Mouse (Mus musculus) stomach, postnatal 0 days (tissue): ENCODE data around the gene Arhgap24. TPM values are rescaled to one million over a fixed set of nuclear protein-coding genes. Genes with fewer than 3 reads are reported as not detected.

ENCODE experiments used
- ATAC-seq: fragments of 200-750 bp; cut with Nextera tagmentation; 2 replicates; pipeline ENCODE4 v1.8.0; 2017; ENCODE audit not compliant: low FRiP score, low TSS enrichment
- DNase-seq: peaks from one replicate; pipeline ENCODE4 v3.0.0-alpha.2; 2016; ENCODE audit warnings: low spot score
- H3K27ac ChIP-seq: fragments of 300-500 bp; sonication (generic); replicated peaks from 2 replicates; pipeline ENCODE4 v1.5.1; 2014; ENCODE audit warnings: mild to moderate bottlenecking, control low read depth
- H3K27me3 ChIP-seq: fragments of 300-500 bp; sonication (generic); 2 replicates; pipeline ENCODE4 v1.6.1; 2014; ENCODE audit warnings: low read length; ENCODE audit not compliant: control insufficient read depth, insufficient read depth
- H3K36me3 ChIP-seq: fragments of 300-500 bp; sonication (generic); 2 replicates; pipeline ENCODE4 v1.6.1; 2014; ENCODE audit warnings: low read length, mixed read lengths; ENCODE audit not compliant: control insufficient read depth, insufficient read depth
- H3K4me1 ChIP-seq: fragments of 300-500 bp; sonication (generic); replicated peaks from 2 replicates; pipeline ENCODE4 v1.6.1; 2014; ENCODE audit warnings: antibody characterized with exemption; ENCODE audit not compliant: control insufficient read depth, insufficient read depth
- H3K4me2 ChIP-seq: fragments of 300-500 bp; sonication (generic); replicated peaks from 2 replicates; pipeline ENCODE4 v1.6.1; 2014; ENCODE audit warnings: low read depth, mild to moderate bottlenecking, control low read depth, moderate library complexity
- H3K4me3 ChIP-seq: fragments of 300-500 bp; sonication (generic); 2 replicates; pipeline ENCODE4 v1.5.1; 2014; ENCODE audit warnings: low read depth, low read length, control low read depth
- H3K9ac ChIP-seq: fragments of 300-500 bp; sonication (generic); 2 replicates; pipeline ENCODE4 v1.6.1; 2014; ENCODE audit warnings: mild to moderate bottlenecking, low read length, control low read depth, mixed read lengths
- H3K9me3 ChIP-seq: fragments of 300-500 bp; sonication (generic); 2 replicates; pipeline ENCODE4 v1.6.1; 2016; ENCODE audit warnings: low read length; ENCODE audit not compliant: control insufficient read depth
- CTCF ChIP-seq: IDR thresholded peaks from 2 replicates; pipeline ENCODE4 v1.5.1; 2016; ENCODE audit warnings: antibody characterized with exemption, low read depth, mild to moderate bottlenecking, moderate library complexity
- EP300 ChIP-seq: optimal IDR thresholded peaks from 2 replicates; pipeline ENCODE3; 2016; ENCODE audit warnings: antibody characterized with exemption
- WGBS: fragments of 180-500 bp; shearing (Covaris S2); extraction: QIAGEN DNeasy Blood & Tissue Kit; methylation state at CpG from one replicate; pipeline ENCODE4 v1.1.7; 2014; 5-methylcytosine and 5-hydroxymethylcytosine counted together
- polyA plus RNA-seq: library from polyadenylated mRNA; unstranded; fragments of >200 nt; fragmentation: Nextera tagmentation; extraction: Ambion mirVana; gene quantifications from 2 replicates; pipeline ENCODE4 v1.2.1, GENCODE M21; 2015

Arhgap24 gene
- polyA plus RNA-seq, 1 experiment from 2014 or later: 24.5 TPM

DNA sequence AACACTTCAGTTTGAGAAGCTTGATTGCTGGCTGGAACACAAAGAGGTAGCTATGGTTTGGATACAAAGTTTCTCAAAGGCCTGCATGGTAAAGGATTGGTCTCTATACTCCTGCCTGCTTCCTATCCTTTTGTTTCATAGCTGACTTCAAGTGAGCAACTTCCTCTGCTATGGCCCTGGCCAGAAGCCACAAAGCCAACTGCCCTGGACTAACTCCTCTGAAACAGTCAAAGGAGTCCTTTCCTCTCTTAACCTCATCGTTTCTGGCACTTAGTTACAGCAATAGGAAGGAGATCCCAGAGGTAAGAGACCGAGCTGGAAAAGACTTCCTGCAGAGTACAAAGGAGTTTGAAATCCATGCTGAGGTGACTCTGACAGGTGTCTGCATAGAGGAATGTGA lies 224.0 kb downstream of the Arhgap24 start:
- TF ChIP-seq CTCF (no peak), EP300 (no peak)
- Histone ChIP-seq H3K27ac (no peak overlapping the region), H3K27me3 (no peaks in the 10 kb centered on the region), H3K36me3 (no peaks in the 10 kb centered on the region), H3K4me3 (no peak overlapping the region), H3K4me2 (no peak overlapping the region), H3K9ac (no peak overlapping the region), H3K9me3 (no peaks in the 10 kb centered on the region), H3K4me1 (no peaks in the 10 kb centered on the region)
- DNase-seq: no peak
- ATAC-seq: no peak
- 30% methylated on average over 2 of the region's 2 CpGs for WGBS

DNA sequence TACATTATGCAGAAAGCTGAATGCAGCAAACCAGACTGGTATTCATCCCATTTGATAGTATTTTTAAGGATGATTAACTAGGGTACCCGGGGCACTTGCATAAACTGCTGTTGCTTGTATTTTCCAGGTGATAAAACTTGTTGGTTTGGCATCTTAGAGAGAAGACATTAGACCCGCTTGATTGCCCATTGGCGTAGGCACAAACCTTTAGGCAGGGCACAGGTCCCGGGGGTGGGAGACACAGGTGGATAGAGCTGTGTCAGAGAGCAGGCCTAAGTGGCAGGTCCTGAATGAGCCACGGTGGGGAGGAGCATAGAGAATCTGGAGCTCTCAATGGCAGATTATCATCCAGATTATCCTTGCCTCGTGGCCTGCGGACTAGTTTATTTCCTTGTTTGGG lies 229.1 kb downstream of the Arhgap24 start:
- Histone ChIP-seq H3K36me3 (no peaks in the 10 kb centered on the region), H3K4me3 (no peak overlapping the region), H3K27me3 (no peaks in the 10 kb centered on the region), H3K4me1 (no peaks in the 10 kb centered on the region), H3K4me2 (no peak overlapping the region), H3K27ac (no peak overlapping the region), H3K9ac (no peak overlapping the region), H3K9me3 (no peaks in the 10 kb centered on the region)
- TF ChIP-seq CTCF: no peak
- no peak for TF ChIP-seq EP300
- no peak for DNase-seq
- WGBS: 83% methylated on average over 7 of the region's 7 CpGs
- no peak for ATAC-seq

DNA sequence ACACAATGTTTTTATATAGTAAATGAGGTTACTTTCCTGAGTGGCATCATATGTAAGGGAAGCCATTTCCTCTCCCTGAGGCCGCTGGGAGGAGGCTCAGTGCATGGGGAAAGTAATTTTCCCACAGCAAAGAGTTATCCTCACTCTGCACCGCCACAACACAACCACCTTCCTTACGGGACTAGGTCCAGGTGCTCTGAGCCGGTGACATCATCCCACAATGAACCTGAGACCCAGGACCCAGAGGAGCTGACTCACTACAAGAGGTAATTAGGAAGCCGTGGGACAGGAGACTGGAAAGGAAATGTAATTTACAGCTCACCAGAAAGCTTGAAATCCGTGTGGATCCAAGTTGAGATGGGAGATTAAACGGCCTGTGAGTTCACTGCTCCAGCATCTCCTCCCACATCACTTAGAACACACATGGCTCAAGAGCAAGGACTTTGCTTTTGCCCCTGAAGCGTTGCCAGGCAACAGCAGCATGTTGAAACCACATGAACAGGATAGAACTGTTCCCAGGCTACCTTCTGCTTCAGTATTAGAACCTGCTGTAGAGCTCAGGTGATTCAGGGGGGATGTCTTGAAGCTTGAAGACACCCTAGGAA lies 238.3 kb downstream of the Arhgap24 start:
- 49% methylated on average over 8 of the region's 8 CpGs for WGBS
- ATAC-seq: no peak
- no peak for DNase-seq
- Histone ChIP-seq H3K4me1 (no peaks in the 10 kb centered on the region), H3K27me3 (no peaks in the 10 kb centered on the region), H3K27ac (no peak overlapping the region), H3K4me3 (no peak overlapping the region), H3K36me3 (no peaks in the 10 kb centered on the region), H3K9me3 (no peaks in the 10 kb centered on the region), H3K4me2 (no peak overlapping the region), H3K9ac (no peak overlapping the region)
- TF ChIP-seq CTCF: no peak
- no peak for TF ChIP-seq EP300

DNA sequence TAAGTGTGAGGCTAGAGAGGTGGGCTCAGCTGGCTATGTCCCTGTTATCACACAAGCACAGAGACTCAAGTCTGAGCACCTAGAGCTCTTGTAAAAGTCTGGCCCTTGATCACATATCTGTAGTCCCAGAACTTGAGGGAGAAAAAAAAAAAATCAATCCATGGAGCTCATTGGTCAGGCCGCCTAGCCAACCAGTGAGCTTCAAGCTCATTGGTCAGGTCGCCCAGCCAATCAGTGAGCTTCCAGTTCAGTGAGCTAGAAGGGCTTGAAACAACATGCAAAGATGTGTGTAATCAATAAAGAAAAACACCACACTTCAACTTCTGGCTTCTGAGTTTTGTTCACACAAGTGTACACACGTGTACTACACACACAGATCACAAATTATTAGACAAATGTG lies 242.4 kb downstream of the Arhgap24 start:
- H3K9ac ChIP-seq: no peak overlapping the region
- H3K9me3 ChIP-seq: no peaks in the 10 kb centered on the region
- no peak for TF ChIP-seq EP300
- no peak for TF ChIP-seq CTCF
- 92% methylated on average over 3 of the region's 3 CpGs for whole genome bisulfite sequencing
- no peak overlapping the region for H3K27ac ChIP-seq
- H3K4me3 ChIP-seq: no peak overlapping the region
- H3K4me2 ChIP-seq: no peak overlapping the region
- H3K4me1 ChIP-seq: no peaks in the 10 kb centered on the region; the same call in 1 of the 2 replicates
- H3K27me3 ChIP-seq: no peaks in the 10 kb centered on the region
- no peaks in the 10 kb centered on the region for H3K36me3 ChIP-seq
- no peak for ATAC-seq
- no peak for DNase-seq

DNA sequence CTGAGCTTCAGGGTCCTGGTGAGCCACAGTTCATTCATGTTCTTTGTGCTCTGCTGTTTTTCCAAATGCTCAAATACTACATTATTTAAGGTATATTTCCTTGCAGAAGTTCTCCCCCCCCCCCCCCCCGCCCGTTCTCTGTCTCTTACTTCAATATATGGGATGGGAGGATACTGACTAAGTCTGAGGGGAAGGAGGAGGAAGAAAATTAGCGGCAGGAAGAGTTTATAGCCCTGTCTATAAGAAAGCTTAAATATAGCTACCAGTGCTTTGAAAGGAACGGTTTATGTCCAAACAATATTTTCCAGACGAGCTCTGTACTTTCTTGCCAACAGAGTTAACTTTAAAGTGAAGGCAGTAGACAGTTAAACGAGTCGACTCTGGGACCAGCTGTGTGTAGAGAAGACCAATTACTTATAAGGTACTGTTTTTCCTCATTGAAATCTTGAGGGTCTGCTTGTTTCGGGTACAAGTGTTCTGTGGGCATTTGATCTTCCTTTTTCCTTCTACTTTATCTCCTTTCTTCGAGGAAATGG lies 243.7 kb downstream of the Arhgap24 start:
- peak overlapping the region; percentile 28; the same call in 1 of the 2 replicates for H3K9ac ChIP-seq
- no peak for DNase-seq
- WGBS: 25% methylated on average over 8 of the region's 9 CpGs
- H3K27me3 ChIP-seq: no peaks in the 10 kb centered on the region
- peak overlapping the region; percentile 37 for H3K4me2 ChIP-seq
- H3K27ac ChIP-seq: peak overlapping the region; percentile 77
- H3K36me3 ChIP-seq: no peaks in the 10 kb centered on the region
- no peaks in the 10 kb centered on the region for H3K9me3 ChIP-seq
- peak overlapping the region; percentile 36 for H3K4me3 ChIP-seq
- TF ChIP-seq EP300 (no peak), CTCF (no peak)
- ATAC-seq: no peak
- no peaks in the 10 kb centered on the region; the same call in 1 of the 2 replicates for H3K4me1 ChIP-seq

DNA sequence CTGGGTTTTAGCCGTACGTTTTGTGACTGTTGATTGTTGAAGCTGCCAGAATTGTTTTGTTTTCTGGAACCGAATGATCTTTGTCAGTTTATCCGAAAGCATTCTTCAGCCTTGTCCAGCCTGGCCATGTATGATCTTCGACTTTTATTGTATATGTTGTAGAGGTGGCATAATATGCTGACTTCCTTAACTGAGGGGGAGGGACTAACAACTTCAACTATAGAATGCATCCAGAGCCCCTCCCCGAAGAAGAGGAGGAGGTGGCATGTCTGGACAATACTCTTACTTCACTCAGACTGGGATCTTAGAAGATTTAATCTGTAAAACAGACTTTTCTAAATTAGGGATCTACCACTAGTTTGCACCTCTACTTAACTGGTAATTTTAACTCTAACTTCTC lies 244.2 kb downstream of the Arhgap24 start:
- H3K4me1 ChIP-seq: no peaks in the 10 kb centered on the region; the same call in 1 of the 2 replicates
- peak overlapping the region; percentile 36 for H3K4me3 ChIP-seq
- TF ChIP-seq EP300 (no peak), CTCF (no peak)
- ATAC-seq (no peak), DNase-seq (no peak)
- peak overlapping the region; percentile 37 for H3K4me2 ChIP-seq
- no peaks in the 10 kb centered on the region for H3K9me3 ChIP-seq
- 40% methylated on average over 6 of the region's 6 CpGs for WGBS
- H3K27ac ChIP-seq: peak overlapping the region; percentile 77
- H3K36me3 ChIP-seq: no peaks in the 10 kb centered on the region
- no peaks in the 10 kb centered on the region for H3K27me3 ChIP-seq
- H3K9ac ChIP-seq: peak overlapping the region; percentile 35; the same call in 1 of the 2 replicates
